Mouse (Mus musculus): ENCODE data around the gene Thpo.

Gene Thpo

DNA sequence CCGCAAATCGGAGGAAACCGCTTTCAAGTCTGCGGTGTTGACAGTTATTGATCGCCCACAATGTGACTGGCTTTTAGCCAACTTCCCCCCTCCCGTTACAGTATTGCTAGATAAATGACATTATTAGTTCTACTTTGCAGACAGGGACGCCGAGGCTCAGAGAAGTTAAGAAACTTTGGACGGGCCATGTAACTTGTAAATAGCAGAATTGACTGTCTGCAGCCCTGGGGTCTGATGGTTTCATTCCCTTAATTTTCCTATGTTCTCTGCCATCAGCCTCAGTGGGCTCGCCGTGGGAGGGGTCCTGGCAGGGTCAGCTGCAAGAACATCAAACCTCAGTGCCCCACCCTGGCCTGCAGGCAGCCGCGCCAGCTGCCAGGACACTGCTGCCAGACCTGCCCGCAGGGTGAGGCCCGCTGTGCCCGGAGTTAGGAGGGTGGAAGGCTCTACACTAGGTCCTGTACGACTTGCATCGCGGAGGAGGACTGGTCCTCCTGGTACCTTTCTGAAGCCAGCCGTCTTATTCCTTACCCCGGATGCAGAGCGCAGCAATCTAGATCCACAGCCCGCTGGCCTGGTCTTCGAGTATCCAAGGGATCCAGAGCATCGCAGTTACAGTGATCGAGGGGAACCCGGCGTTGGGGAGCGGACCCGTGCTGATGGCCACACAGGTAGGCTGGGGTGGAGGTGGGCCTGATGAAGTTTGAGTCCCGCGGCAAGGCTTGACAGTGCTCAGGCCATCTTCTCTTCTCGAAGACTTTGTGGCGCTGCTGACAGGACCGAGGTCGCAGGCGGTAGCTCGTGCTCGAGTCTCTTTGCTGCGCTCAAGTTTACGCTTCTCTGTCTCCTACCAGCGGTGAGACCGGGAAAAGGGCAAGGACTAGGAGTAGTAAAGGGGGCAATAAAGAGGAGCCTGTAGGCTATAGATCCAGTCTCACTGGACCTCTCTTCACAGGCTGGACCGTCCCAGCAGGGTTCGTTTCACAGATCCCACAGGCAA, at the start of gene Thpo:
Gene Thpo (minus strand): TSS at position 781 of the 1,000 bp plus-strand sequence.
- DNase-seq: peak in 1 of 2 experiments; percentile 31

- peak in 1 of 2 experiments; percentile 51 for DNase-seq
Measured at GRCm38 (mm10) chr16:20783891-20784290, 49.6 kb upstream of the Thpo start.

- DNase-seq: peak; percentile 27 to 40
Measured at GRCm38 (mm10) chr16:20781101-20781630, 46.9 kb upstream of the Thpo start.

DNA sequence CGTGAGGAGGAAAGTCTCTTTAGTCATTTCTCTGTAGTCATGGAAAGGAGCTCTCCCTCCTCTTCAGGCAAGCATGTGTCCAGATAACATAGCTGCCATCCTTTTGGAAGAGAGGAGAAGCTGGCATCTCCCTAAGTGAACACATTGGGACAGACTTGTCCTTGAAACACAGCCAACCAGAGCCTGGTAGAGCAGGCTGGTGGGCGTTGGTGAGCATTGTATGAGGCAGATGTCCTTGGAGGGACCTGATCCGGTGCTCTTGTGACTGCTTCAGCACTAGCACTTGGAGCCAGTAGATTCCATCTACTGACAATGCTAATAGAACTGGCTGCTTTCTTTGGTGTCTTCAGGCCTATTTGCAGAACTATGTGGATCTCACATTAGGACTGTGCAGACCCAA, 45.5 kb upstream of the Thpo start:
- DNase-seq: no peak

DNA sequence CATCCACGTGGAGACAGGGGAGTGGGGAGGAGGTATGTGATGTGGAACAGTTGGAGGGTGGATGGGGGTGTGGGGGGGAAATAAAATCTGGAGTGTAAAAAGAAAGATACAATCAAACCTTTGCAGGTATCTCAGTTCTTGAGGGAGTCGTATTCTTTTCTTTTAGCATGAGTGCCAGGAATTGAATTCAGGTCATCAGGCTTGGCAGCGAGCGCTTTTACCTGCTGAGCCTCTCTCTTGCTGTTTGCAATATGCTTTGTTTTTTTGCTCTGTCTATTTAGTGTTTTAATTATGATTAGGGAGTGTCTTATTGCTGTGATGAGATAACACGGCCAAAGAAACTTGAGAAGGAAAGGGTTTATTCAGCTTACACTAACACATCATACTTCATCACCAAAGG, 40.7 kb upstream of the Thpo start:
- DNase-seq: no peak

GRCm38 (mm10) chr16:20765244-20765643, 30.9 kb upstream of the Thpo start:
- peak; percentile 50 to 83 for DNase-seq

- peak; percentile 49 to 81 for DNase-seq
Measured at GRCm38 (mm10) chr16:20761681-20762080, 27.4 kb upstream of the Thpo start.

- DNase-seq: no peak
Measured at GRCm38 (mm10) chr16:20757385-20757784, 23.1 kb upstream of the Thpo start.

GRCm38 (mm10) chr16:20756052-20756451, 21.7 kb upstream of the Thpo start:
- no peak for DNase-seq

DNA sequence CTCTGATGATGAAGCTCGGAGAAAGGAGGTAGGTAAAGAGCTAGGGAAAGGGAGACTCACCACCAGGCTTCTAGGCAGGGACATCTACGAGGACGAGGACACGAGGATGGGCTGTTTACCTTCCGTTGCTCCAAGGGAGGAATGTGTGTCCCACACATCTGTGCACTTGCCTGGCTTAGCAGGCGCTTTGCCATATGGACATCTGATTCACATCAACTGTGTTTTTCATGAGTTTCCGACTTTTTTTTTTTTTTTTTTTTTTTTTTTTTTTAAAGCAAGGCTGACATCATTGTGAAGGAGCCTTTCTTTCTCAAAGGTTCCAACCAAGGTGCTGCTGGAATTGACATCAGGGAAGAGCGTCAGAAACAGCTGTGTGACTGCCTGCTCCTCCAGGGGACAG, 16.2 kb upstream of the Thpo start:
- no peak for DNase-seq

GRCm38 (mm10) chr16:20746641-20747040, 12.3 kb upstream of the Thpo start:
- peak in 1 of 2 experiments; percentile 23 for DNase-seq

DNA sequence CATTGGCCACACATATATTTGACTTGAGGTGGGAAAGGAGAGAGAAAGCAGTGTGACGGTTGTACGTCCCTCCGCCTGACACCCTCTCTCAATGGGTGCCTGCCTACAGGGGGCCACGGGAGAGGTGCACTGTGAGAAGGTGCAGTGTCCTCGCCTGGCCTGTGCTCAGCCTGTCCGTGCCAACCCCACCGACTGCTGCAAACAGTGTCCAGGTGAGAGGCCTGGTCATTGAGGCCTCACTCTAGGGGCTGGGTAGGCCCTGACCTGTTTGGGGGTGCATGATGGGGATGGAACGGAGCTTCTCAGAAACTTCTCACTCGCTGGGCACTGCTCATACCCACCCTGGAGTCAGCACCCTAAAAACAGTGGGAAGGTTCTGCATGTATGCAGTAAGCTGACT, 5.5 kb upstream of the Thpo start:
- no peak for DNase-seq

DNA sequence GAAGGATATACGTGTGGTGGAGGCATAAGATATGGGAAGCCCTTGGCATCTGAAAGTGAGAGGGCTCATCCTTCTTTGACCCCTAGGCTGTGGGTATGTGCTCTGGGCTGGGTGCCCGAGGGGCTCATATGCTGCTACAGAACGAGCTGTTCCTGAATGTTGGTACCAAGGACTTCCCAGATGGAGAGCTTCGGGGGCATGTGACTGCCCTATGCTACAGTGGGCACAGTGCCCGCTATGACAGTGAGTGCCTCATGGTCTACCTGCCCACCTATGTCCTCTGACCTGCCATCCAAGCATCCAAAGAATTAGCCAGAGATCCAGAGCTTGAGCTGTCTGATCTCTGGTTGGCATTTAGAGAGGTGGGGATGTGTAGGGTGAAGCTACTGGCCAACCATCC, 2.5 kb upstream of the Thpo start:
- no peak for DNase-seq

DNA sequence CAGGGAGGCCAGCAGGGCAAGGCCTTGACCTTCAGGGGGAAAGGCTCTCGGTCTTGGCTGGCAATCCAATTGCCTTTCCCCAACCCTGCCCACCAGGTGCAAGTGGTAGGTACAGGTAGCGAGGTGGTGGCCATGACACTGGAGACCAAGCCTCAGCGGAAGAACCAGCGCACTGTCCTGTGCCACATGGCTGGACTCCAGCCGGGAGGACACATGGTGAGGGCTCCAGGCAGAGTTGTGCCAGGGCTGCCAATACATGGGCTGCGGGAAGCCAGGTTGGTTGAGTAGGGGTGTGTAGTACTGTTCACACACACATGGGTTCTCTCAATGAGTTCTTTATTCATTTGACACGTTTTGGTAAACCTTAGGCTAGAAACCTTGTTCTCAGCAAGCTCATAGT, 1.9 kb upstream of the Thpo start:
- DNase-seq: no peak

GRCm38 (mm10) chr16:20735651-20736050, 1.3 kb upstream of the Thpo start:
- DNase-seq: no peak

DNA sequence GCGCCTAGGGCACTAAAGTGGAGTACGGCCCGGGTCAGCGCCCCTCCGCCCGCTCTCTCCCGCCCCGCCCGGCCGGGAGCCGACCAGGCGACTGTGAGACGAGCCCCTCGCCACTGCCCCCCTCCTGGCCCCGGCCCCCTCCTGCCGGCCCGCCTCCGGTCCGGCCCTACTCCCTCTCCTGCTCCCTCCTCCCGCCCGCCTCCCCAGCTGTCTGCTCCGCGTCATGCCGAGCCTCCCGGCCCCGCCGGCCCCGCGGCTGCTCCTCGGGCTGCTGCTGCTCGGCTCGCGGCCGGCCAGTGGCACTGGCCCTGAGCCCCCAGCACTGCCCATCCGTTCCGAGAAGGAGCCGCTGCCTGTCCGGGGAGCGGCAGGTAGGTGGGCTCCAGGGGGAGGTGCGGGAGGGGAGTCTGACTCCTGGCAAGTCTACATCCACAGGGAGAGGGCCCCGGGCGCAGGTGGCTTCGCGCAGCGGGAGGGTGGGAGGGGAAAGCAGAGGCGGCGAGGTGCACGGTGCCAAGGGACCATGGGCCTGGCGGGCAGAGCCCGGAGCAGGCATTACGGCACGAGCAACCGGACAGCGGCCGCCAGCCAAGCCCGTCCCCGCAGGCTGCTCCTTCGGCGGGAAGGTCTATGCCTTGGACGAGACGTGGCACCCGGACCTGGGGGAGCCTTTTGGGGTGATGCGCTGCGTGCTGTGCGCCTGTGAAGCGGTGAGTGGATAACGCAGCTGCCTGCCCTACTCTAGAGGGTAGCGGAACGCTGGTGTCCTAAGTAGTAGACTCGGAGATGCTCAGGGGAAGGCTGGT, 1.2 kb downstream of the Thpo start, which contains the start of gene Chrd:
Gene Chrd (plus strand): TSS at position 203 of the 806 bp plus-strand sequence.
- DNase-seq: peak; percentile 63 to 79

- DNase-seq: no peak
Measured at GRCm38 (mm10) chr16:20732251-20732924, 1.9 kb downstream of the Thpo start.

DNA sequence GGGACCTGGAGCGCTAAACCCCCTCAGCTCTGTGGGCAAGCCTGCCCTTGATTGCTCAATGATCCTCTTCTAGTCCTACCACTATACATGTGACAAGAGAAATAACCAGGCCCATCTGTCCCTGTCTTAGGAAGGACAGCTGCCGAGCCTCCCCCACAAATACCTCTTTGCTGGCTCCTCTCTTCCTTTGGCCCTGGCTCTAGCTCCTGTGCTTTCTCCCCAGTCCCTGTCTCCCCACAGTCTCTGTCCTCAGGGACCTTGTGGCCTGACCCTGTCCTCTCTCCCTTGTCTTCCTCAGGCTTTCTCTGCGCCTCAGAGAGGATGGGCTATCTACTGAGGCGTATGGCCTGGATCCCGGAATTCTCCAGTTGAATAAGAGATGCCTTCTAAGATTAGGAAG, 2.6 kb downstream of the Thpo start:
- DNase-seq: no peak

DNA sequence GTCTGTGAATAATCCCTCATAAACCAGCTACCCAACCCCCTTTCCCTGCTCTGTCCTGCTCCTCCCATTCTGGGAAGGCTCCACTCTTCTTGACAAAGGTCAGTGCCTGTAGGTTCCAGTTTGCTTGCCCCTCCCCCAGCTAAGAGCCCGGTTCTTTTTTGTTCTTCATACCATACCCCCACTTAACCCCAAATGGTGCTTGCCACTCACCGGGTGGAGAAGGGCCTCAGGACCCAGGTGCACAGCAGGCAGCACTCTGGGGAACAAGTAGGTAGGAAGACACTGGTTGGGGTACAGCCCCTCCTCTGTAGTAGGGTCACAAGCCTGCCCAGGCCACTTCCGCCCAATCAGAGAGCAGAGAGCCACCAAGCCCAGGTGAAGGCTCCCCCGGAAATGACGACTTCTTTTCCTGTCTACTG, 4.0 kb downstream of the Thpo start:
- DNase-seq: peak; percentile 76 to 80

DNA sequence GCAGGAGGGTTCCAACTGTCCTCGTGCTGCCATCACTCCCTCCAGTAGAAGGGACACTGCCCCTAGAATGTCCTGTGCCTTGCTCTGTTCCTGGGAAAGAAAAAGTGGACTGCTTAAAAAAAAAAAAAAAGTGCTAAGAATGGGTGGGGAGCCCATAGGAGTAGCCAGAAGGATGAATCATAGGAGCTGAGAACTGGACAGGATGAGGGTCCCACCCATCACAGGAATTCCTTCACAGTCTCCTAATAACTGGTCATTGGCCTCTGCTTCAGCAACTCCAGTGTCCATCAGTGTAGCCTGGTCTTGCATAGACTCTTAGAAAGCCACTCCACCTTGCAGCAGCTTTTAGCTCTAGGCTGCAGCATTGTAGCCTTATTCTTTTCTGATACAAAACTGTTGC, 7.9 kb downstream of the Thpo start:
- DNase-seq: no peak

DNA sequence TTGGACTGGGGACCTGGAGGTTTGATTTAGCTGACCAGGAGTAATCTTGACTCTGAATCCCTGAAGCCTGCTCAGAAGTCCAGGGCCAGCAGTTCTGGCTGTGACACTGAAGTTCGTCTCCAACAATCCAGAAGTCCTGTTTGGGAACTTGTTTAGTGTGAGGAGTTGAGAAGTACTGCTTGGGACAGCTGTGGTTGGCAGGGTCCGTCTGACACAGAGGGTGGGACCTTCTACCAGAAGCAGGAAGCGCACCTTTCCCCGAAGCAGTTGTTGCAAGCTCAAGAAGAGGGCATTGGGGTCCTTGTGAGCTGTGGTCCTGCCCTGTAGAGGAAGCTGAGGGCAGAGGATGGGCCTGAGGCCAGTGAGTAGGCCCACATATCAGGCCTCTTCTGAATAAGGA, 8.6 kb downstream of the Thpo start:
- DNase-seq: no peak

- DNase-seq: no peak
Measured at GRCm38 (mm10) chr16:20725321-20725720, 9.0 kb downstream of the Thpo start.

DNA sequence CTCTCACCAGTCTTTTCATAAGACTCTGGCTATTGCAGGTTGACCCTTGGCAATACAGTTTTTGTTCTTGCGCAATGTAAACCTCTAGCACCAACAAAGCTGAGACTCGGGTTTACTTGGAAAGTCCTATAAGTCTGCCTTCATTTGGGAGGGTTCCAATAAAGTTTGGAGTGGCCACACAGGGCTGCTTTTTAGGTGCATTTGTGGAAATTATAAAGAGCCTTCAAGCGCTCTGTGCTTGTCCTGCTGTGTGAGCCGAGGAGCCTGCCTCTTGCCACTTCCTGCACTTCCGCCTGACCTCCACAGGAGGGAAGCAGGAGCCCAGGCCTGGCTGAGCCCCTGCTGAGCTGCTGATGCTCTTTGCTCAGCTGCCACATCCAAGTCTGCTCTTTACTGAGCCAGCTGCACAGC, 10.0 kb downstream of the Thpo start:
- DNase-seq: peak; percentile 67 to 82
